4 mouse cellular contexts compared by ENCODE assay signal in the genomic region with DNA sequence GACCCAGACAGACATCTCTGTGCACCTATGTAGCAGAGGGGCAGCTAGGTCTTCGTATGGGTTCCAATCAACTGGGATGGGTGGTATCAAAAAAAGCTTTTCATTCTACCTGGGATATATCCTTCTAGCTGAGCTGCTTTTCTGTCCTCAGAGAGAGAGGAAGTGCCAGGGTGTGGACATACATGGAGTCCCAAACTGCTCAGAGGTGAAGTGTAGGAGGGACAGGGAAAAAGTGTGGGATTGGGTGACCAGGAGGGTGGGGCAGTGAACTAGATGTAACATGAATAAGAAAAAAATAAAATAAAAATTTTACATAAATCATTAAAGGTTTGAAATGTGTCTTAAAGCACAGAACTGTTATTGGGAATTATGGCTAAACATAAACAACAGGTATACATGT. TPM values are rescaled to one million over a fixed set of nuclear protein-coding genes. Genes with fewer than 3 reads are reported as not detected.
DNase-seq lines count a peak whose midpoint lies in the region; ATAC-seq and TF ChIP-seq lines count a peak whose summit lies in the region.
"Not testable (repeated sequence)": the region's sequence is repeated elsewhere in the genome, so short reads cannot be mapped to it uniquely, and the experiment has no call there.

No protein-coding gene starts in this region.

- not testable (repeated sequence) for H3K27me3 ChIP-seq in forebrain, embryonic 11.5 days (ENCODE audit: control insufficient read depth, insufficient read depth, low read length); hindbrain, embryonic 11.5 days (ENCODE audit: control insufficient read depth, insufficient read depth, low read length); limb, embryonic 11.5 days (ENCODE audit: control insufficient read depth, insufficient read depth, low read length); midbrain, postnatal 0 days (ENCODE audit: insufficient read depth, low read length)

- not testable (repeated sequence) for DNase-seq in forebrain, embryonic 11.5 days (ENCODE audit: low spot score); hindbrain, embryonic 11.5 days (ENCODE audit: low spot score); limb, embryonic 11.5 days (ENCODE audit: low spot score); midbrain, postnatal 0 days (ENCODE audit: low spot score)

- H3K27ac ChIP-seq in forebrain, embryonic 11.5 days (ENCODE audit: low read depth, low read length); hindbrain, embryonic 11.5 days (ENCODE audit: low read depth, low read length); limb, embryonic 11.5 days (replicated peaks; ENCODE audit: low read depth, low read length); midbrain, postnatal 0 days (ENCODE audit: low read depth, low read length): not testable (repeated sequence)

- H3K4me3 ChIP-seq in forebrain, embryonic 11.5 days (ENCODE audit: low read depth, low read length); hindbrain, embryonic 11.5 days (ENCODE audit: low read depth, low read length); limb, embryonic 11.5 days (ENCODE audit: low read depth, low read length); midbrain, postnatal 0 days (ENCODE audit: low read depth, low read length): not testable (repeated sequence)

- not testable (repeated sequence) for H3K9me3 ChIP-seq in forebrain, embryonic 11.5 days (ENCODE audit: control insufficient read depth, low read length); hindbrain, embryonic 11.5 days (ENCODE audit: control insufficient read depth, low read length); limb, embryonic 11.5 days (ENCODE audit: control insufficient read depth, low read length); midbrain, postnatal 0 days (ENCODE audit: low read length)

- H3K4me2 ChIP-seq in forebrain, embryonic 11.5 days (ENCODE audit: low read depth, low read length, severe bottlenecking); hindbrain, embryonic 11.5 days (replicated peaks; ENCODE audit: low read depth, low read length); limb, embryonic 11.5 days (ENCODE audit: low read depth, severe bottlenecking); midbrain, postnatal 0 days (ENCODE audit: low read depth, low read length, poor library complexity, severe bottlenecking): not testable (repeated sequence)

- not testable (repeated sequence) for TF ChIP-seq CTCF in midbrain, postnatal 0 days (IDR thresholded peaks at IDR 0.05)

- H3K9ac ChIP-seq in forebrain, embryonic 11.5 days (ENCODE audit: low read length); hindbrain, embryonic 11.5 days (ENCODE audit: low read depth, low read length); limb, embryonic 11.5 days (ENCODE audit: low read length); midbrain, postnatal 0 days (replicated peaks; ENCODE audit: low read length, poor library complexity, severe bottlenecking): not testable (repeated sequence)

- ATAC-seq in forebrain, embryonic 11.5 days (replicated peaks; ENCODE audit: low FRiP score) = peak; percentile 58; the same call in 1 of the 2 replicates
- ATAC-seq in hindbrain, embryonic 11.5 days (ENCODE audit: low FRiP score) = peak; percentile 51; the same call in 1 of the 2 replicates
- peak; percentile 61 for ATAC-seq in limb, embryonic 11.5 days (ENCODE audit: insufficient number of reproducible peaks, low FRiP score, low TSS enrichment, low read depth)
- ATAC-seq in midbrain, postnatal 0 days (ENCODE audit: low FRiP score) = 0 out of 2 replicates have a peak, but pooled peaks have one; percentile 56

- not testable (repeated sequence) for H3K36me3 ChIP-seq in forebrain, embryonic 11.5 days (ENCODE audit: control insufficient read depth, insufficient read depth, low read length); hindbrain, embryonic 11.5 days (ENCODE audit: control insufficient read depth, insufficient read depth, low read length); limb, embryonic 11.5 days (ENCODE audit: control insufficient read depth, insufficient read depth, low read length); midbrain, postnatal 0 days (ENCODE audit: insufficient read depth, low read length)

- not testable (repeated sequence) for H3K4me1 ChIP-seq in forebrain, embryonic 11.5 days (replicated peaks; ENCODE audit: control insufficient read depth, insufficient read depth, low read length); hindbrain, embryonic 11.5 days (replicated peaks; ENCODE audit: control insufficient read depth, insufficient read depth, low read length); limb, embryonic 11.5 days (ENCODE audit: control insufficient read depth, insufficient read depth, low read length); midbrain, postnatal 0 days (ENCODE audit: insufficient read depth, low read length)

- 72% methylated on average over 1 of the region's 1 CpGs for WGBS in forebrain, embryonic 11.5 days
- 83% methylated on average over 1 of the region's 1 CpGs for WGBS in hindbrain, embryonic 11.5 days
- WGBS in limb, embryonic 11.5 days = 89% methylated on average over 1 of the region's 1 CpGs
- 68% methylated on average over 1 of the region's 1 CpGs for WGBS in midbrain, postnatal 0 days

RNA-seq across cellular contexts. Expression of gene Zfp709, which starts 30.8 kb away (rescaled TPM):
- polyA plus RNA-seq in forebrain, embryonic 11.5 days (2014; fragmentation: Nextera tagmentation; extraction: Ambion mirVana) = 5.8 and 6.2 TPM in 2 replicates
- polyA plus RNA-seq in hindbrain, embryonic 11.5 days (2014; fragmentation: Nextera tagmentation; extraction: Ambion mirVana) = 6.6 and 8.2 TPM in 2 replicates
- 4.2 and 4.5 TPM in 2 replicates for polyA plus RNA-seq in limb, embryonic 11.5 days (2014; fragmentation: Nextera tagmentation; extraction: Ambion mirVana)
- 9.0 and 12.0 TPM in 2 replicates for total RNA-seq in midbrain, postnatal 0 days (2014; rRNA removed)
- 5.6 and 6.0 TPM in 2 replicates for polyA plus RNA-seq in midbrain, postnatal 0 days (2015; fragmentation: Nextera tagmentation; extraction: Ambion mirVana)

RNA-seq across cellular contexts. Expression of gene Zfp882, which starts 57.4 kb away (rescaled TPM):
- 9.5 and 9.7 TPM in 2 replicates for polyA plus RNA-seq in forebrain, embryonic 11.5 days (2014; fragmentation: Nextera tagmentation; extraction: Ambion mirVana)
- polyA plus RNA-seq in hindbrain, embryonic 11.5 days (2014; fragmentation: Nextera tagmentation; extraction: Ambion mirVana) = 9.1 and 12.4 TPM in 2 replicates
- 5.4 and 6.7 TPM in 2 replicates for polyA plus RNA-seq in limb, embryonic 11.5 days (2014; fragmentation: Nextera tagmentation; extraction: Ambion mirVana)
- 14.6 and 19.6 TPM in 2 replicates for total RNA-seq in midbrain, postnatal 0 days (2014; rRNA removed)
- 6.3 and 6.8 TPM in 2 replicates for polyA plus RNA-seq in midbrain, postnatal 0 days (2015; fragmentation: Nextera tagmentation; extraction: Ambion mirVana)

RNA-seq across cellular contexts. Expression of gene Zfp617, which starts 57.4 kb away (rescaled TPM):
- polyA plus RNA-seq in forebrain, embryonic 11.5 days (2014; fragmentation: Nextera tagmentation; extraction: Ambion mirVana) = 39.6 and 40.5 TPM in 2 replicates
- polyA plus RNA-seq in hindbrain, embryonic 11.5 days (2014; fragmentation: Nextera tagmentation; extraction: Ambion mirVana) = 40.2 and 43.5 TPM in 2 replicates
- 34.0 and 39.2 TPM in 2 replicates for polyA plus RNA-seq in limb, embryonic 11.5 days (2014; fragmentation: Nextera tagmentation; extraction: Ambion mirVana)
- 17.6 and 29.1 TPM in 2 replicates for total RNA-seq in midbrain, postnatal 0 days (2014; rRNA removed)
- polyA plus RNA-seq in midbrain, postnatal 0 days (2015; fragmentation: Nextera tagmentation; extraction: Ambion mirVana) = 19.9 and 21.5 TPM in 2 replicates
